Mouse (Mus musculus): Measurements from ENCODE around the gene Mark3.

The Mark3 gene

DNA sequence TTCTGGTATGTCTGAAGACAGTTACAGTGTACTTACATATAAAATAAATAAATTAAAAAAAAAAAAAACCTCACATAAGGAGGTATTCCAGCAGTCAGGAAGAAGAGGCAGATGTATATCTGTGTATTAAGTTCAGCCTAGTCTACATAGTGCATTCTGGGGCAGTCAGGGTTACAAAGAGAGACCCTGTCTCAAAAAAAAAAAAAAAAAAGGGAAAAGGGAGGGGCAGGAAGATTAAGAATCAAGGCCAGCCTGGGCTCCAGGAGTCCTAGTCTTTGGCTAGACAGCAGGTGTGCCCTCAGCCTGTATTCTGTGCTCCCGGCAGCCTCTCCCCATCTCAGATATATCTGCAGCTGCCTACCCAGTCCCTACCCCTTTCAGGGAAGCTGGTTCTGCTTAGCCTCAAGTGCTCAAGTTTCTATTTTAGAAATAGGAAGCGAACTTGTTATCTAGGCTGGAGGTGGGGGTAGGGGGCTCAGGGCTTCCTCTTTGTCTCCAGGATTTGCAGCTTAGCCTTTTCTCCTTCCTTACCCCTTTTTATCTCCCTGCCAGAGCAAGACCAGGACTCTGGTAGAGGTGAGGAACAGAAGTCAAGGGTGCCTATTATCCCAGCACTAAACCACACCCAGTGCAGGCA, 100.6 kb downstream of the Mark3 start:
- peak in 1 of 2 experiments; percentile 18 for DNase-seq (ENCODE audit: low spot score in 2 of 2)

DNA sequence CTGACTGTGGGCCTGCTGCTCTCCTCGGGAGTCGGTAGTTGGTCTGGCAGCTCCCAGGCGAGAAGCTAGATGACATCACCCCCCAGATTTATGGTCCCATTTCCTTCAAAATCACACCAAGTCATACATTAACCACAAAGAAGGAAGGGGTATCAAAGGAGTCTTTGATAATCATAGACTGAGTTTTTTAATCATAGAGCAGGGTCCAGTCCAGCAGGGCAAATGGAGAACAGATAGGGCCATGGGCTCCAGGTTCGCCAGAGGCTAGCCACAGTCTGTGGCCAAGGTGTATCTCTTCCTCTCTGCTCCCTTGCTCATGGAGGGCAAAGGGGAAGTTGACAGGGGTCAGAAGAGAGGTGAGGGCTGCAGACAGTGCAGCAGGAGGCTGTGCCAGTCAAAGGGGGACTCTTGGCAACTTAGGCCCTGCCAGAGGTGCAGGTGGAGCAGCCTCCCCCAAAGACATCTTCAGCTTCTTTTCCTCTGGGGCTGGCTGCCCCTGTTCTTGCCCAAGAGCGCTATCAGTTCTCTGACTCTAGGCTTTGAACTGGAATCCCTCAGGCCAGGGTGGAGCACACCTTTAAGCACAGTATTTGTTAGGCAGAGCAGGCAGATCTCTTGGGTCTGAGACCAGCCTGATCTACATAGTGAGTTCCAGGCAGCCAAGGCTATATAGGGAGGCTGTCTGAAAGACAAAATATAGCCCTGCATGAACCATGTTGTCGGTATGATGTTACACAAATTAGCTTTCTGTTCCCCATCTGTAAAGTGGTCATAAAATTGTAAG, 101.7 kb downstream of the Mark3 start:
- DNase-seq (ENCODE audit: low spot score in 2 of 2): no peak

DNA sequence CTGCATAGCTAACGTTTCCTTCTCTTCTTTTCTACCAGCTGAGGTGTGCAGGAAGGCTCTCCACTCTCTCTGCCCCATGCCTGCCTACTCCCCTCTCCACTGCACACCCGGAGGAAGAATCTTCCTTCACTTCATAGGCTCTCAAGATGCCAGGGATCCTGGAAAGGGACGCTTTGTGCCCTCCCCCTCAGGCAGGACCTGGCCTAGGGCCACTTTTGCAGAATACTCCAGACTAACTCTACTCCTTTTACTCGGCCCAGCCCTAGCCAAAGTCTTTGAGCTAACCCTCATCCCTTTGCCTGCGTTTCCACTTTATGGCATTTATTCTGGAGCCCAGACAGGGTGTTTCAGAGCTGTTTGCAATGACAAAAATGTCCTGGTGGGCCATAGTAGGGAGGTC, 103.1 kb downstream of the Mark3 start:
- DNase-seq (ENCODE audit: low spot score in 2 of 2): peak in 1 of 2 experiments; percentile 38

DNA sequence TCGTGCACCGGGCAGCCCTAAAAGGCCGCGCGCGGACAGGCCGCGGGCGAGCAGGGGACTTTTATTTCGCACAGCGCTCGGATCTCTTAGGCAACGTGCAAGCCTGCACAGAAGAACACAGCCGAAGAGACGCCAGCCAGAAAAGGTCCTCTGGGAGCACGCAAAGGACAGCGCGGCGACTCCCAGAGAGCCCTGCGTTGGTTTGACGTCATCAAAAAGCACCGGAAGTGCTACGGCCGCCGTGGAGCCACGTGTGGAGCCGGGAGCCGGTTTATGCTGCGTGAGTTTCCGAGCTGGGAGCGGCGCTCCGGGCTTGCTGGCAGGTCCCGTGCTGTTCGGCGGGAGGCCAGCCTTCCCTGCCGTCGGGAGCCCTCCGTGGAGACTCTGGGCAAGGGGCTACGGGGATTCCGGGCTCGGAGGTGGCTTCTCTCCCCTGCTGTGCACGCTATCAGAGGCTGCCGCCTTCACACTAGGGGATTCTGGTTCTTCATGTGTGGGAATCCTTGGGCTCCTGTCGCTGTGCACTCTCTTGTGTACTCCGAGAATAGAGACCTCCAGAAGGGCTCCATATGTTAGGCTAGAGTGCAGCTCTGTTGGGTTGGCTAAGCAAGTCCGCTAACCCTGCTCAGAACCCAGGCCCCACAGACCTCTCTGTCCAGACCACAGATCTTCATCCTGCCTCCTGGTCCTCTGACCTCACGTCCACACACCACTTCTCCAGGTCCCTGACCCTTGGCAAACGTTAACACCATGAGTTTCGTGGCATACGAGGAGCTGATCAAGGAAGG, 103.8 kb downstream of the Mark3 start, which contains the start of gene Trmt61a:
TSS of gene Trmt61a (plus strand) at position 224 of the 788 bp plus-strand sequence.
- peak; percentile 80 to 88 for DNase-seq (ENCODE audit: low spot score in 2 of 2)

DNA sequence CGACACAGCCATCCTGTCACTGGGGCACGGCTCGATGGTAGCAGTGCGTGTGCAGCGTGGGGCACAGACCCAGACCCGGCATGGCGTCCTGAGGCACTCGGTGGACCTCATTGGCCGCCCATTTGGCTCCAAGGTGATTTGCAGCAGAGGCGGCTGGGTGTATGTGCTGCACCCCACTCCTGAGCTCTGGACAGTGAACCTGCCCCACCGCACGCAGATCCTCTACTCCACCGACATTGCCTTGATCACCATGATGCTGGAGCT, 104.3 kb downstream of the Mark3 start:
- no peak for DNase-seq (ENCODE audit: low spot score in 2 of 2)

DNA sequence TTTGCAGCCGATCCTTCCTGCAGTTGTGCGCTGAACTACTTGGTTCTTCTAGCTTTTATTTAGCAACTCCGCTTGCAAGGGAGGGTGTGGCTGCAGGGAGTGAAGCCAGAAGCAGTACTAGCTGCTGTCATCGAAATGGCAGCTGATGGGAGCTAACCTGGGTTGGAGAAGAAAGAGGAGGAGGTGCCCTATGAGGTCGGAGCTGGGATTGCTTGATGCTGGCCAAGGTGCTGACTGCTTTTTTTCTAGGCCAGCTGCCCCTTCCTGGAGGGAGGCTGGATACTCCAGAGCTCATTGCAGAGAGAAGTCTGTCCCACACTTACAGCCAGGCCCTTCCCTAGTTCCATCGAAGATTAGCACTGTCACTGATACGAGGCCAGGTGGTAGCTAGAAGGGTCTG, 104.7 kb downstream of the Mark3 start:
- DNase-seq (ENCODE audit: low spot score in 2 of 2): no peak

DNA sequence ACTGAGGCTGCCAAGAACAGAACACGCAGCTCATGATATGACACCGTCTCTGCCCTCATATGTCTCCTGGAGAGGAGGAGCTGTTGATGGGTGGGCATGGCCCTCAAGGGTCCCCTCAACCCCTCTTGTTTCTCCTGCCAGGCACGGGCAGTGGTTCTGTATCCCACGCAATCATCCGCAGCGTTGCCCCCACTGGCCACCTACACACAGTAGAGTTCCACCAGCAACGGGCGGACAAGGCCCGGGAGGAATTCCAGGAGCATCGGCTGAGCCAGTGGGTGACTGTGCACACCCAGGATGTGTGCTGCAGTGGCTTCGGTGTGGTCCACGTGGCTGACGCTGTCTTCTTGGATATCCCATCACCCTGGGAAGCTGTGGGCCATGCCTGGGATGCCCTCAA, 106.3 kb downstream of the Mark3 start:
- no peak for DNase-seq (ENCODE audit: low spot score in 2 of 2)

DNA sequence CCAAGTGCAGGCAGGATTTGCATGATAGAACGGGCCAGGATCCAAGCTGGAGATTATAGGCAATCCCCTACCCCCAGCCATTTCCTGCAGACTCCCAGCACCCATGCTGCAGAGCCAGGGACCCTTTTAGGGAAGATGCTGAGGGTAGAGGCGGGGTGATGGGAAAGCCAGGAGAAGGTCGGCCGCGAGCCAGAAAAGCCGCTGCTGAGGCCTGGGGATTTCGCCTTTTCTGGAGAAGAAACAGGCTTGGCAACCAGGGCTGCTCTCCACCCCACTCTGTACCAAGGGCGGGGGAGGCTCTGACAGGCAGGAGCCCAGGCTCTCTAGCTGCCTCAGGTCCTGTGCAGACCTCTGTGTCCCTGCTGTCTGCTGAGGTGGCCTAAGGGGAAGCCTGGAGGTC, 107.0 kb downstream of the Mark3 start:
- no peak for DNase-seq (ENCODE audit: low spot score in 2 of 2)

DNA sequence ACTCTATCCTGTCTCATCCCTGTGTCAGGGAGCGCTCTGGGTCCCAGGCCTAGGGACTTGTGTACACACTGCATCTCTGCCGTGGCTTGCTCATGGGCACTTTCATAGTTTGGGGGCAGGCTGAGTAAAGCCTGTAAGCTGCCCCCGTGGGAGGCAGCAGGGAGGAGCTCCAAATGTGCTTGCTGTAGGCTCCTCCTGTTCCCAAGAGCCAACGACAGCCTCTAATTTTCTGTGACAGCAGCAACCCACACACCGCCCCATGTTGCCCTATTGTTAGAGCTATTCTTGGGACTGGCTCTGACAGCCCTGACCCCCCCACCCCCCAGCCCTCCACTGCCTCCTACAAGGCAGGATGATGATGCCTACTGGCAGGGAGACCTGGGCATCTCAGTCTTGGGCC, 107.7 kb downstream of the Mark3 start:
- DNase-seq (ENCODE audit: low spot score in 2 of 2): peak in 1 of 2 experiments; percentile 27

DNA sequence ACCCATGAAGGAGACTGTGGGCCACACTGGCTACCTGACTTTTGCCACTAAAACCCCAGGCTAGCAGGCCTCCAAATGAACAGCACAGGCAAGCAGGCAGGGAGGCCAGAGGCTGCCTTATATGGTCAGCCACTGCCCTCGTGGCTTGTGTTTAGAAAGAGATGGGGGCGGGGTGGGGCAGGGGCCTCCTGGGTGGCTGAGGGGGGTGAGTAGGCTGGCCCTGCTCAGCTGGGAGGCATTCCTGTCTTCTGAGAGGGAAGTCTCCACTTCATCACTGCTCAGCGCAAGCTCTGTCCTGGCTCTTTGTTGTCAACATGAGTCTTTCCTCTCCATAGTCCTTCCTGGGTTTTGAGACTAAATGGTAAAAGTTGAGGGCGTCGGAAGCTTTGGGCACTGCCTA, 108.5 kb downstream of the Mark3 start:
- no peak for DNase-seq (ENCODE audit: low spot score in 2 of 2)

DNA sequence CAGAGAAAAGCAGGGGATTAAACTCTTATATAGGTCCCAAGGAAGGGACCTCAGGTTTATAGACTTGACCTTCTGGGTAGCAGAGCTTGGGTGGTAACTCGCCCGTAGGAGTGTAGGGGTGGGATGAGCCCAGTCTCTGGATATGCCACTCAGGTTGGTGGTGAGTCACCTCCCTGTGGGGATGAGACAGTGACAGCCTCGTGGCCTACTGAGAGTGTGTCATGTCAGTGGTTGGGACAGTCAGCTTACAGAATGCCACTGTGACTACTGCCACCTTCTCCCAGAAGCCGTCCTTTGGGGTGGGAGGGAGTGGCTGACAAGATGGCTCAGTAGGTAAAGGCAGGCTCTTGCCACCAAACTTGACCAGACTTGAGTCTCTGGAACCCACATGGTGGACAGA, 112.1 kb downstream of the Mark3 start:
- DNase-seq (ENCODE audit: low spot score in 2 of 2): no peak

DNA sequence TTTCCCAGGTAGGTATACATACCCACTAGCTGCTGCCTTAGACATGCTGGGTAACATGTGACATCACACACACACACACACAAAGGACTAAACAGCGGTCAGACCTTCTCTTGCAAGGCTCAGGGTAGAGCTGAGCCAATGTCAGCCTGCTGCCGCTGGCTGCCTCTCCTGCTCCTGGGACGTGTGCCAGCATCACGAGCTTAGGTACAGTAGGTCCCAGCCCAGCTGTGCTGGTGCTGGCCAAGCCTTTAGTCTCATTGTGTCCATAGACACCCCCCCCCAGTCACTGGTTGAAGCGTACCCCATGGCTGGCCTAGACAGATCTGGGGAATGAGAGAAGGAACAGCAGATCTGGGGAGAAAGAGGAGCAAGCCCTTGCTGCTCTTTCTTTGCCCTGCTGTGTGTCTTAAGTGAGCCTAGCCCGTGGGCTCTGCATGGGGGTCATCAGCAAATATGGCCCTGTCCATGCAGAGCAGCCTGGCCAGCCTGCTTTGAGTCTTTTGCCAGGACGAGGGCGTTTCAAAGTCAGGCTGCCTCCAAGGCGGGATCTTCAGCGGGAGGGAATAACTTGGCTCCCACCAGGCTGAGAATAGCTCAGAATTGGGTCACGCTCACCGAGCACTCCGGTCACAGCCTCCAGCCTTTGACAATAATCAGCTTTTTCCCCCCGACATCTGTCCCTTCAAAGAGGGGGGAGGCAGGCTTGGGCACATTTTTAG, 113.2 kb downstream of the Mark3 start:
- DNase-seq (ENCODE audit: low spot score in 2 of 2): peak in 1 of 2 experiments; percentile 63

DNA sequence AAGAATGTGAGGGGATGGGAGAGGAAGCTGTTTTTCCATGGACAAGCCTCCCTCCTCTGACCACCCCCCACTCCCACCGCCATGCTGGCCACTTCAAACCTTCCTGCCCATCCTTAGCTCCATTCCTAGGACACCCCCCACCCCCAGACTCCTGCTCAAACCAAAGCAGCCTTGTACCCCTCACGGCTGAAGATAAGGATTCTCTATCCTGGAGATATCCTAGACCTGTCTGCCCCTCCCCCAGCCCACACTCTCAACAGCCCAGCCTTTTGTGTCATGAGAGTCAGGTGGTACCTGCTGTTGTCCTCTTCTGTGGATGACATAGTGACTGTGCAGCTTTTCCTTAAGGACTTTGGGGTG, 113.7 kb downstream of the Mark3 start:
- no peak for DNase-seq (ENCODE audit: low spot score in 2 of 2)

DNA sequence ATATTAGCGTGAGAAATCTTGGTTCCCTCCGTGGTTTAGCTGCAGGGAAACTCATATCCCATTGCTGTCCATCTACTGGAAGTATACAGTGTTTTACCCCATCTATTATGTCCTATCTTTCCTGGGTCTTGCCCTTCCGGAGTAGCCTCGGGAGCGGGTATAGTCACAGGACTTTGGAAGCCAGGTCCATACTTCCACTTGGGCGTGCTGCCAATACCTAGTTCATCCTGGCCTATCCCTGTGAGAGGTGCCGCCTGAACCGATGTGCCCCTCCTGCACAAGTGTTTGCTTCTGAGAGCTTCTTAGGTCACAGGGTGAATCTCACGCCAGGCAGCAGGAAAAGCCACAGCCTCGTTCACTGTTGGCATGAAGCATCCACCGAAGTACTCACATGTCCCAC, 115.1 kb downstream of the Mark3 start:
- DNase-seq (ENCODE audit: low spot score in 2 of 2): no peak

DNA sequence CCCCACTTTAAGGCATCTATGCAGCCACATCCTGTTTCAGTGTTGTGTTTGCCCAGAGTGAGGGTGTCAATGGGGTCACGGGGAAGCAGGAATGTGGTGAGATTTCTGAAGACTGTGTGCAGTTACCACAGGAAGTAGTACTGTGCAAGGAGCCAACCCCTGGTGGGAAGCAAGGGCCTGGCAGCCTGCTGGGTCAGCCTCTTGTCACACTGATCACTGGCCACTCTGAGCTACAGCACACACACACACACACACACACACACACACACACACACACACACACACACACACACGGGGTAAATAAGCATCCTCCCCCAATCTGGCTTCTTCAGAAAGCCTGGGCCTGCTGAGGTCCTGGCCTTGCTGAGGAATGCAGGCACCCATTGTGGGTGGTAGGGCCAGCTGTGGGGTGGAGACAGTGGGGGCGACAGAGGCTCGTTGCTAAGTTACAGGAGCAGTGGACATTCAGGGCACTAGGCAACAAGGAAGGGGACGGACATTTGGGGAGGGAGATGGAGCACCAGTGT, 117.1 kb downstream of the Mark3 start:
- peak in 1 of 2 experiments; percentile 79 for DNase-seq (ENCODE audit: low spot score in 2 of 2)

DNA sequence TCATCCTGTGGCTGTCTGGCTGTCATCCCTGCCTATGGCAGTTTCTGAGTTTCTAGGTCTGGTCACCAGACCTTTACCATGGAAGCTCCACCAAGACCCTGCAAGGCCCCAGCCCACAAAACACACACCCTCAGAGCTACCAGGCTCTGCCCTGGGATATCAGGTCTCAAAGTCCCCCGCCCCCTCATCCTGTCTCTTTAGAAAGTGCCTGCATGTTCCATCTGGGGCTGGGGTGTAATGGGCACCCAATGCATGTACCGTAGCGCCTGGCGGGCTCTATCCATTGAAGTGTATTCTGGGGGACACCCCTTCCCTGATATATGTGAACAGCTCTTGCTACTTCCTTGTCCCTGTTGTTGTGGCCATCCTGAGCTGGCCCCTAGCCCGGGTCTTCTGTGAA, 118.6 kb downstream of the Mark3 start:
- DNase-seq (ENCODE audit: low spot score in 2 of 2): no peak

DNA sequence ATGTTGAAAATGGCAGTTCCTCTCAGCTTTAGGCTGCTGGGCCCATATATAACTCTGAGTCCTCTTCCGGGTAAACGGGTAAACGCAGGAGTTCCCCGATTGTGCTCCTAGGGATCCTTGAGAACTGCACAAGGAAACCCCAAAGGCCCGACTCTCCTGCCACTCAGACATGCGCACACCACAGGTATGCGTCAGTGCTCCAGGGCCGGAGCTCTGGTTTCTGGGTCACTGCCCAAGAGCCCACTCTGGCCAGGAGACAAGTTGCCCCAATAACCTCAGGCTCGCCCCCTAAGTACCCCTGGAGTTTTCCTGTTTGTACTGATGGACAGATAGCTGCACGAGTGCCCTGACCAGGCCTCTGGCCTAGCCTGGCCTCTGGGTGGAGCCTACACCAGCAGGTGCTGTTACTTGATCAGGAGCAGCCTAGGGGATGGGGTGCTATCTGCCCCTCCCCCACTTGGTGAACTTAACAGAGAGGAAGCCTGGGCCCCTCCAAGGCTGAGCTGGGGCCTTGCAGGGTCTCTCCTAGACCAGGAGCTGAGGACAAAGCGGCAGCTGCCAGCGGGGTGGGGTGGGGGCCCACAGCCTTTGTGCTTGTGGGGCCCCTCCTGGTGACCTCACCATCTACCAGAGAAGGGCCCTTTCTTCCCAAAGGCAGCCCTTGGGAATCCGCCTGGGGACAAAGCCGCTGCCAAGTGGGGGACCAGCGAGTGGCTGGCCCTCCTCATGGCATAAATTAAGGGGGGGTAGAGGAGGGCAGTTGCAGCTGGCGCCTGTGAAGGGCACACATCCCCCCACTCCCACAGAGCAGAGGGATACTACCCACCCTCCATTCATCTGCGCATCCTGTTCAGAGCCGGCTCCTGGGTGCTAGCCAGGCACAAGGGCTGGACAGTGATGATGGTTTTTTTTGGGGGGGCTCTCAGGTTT, 119.3 kb downstream of the Mark3 start:
- peak; percentile 80 to 88 for DNase-seq (ENCODE audit: low spot score in 2 of 2)

DNA sequence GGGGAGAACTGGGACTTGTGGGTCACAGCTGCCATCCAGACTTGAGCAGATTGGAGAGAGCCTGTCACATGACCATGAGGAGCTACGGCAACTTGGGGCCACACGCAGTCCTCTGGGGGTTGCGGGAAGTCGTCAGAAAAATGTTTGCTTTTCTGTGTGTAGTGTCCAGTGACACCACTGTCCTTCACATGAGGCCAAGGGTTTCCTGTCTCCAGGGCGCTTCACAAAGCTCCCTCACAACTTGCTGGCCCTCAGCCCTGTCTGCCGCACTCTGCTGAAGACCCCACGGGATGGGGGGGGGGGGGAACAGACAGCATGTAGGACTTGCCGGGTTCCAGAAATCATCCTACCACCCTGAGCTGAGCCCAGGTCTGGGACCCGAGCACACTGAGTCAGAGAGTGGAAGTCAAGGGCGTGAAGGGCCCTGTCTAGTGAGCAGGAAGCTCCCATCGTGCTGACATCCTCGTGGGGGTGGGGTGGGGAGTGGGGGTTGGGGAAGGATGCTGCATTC, 120.0 kb downstream of the Mark3 start:
- DNase-seq (ENCODE audit: low spot score in 2 of 2): no peak

DNA sequence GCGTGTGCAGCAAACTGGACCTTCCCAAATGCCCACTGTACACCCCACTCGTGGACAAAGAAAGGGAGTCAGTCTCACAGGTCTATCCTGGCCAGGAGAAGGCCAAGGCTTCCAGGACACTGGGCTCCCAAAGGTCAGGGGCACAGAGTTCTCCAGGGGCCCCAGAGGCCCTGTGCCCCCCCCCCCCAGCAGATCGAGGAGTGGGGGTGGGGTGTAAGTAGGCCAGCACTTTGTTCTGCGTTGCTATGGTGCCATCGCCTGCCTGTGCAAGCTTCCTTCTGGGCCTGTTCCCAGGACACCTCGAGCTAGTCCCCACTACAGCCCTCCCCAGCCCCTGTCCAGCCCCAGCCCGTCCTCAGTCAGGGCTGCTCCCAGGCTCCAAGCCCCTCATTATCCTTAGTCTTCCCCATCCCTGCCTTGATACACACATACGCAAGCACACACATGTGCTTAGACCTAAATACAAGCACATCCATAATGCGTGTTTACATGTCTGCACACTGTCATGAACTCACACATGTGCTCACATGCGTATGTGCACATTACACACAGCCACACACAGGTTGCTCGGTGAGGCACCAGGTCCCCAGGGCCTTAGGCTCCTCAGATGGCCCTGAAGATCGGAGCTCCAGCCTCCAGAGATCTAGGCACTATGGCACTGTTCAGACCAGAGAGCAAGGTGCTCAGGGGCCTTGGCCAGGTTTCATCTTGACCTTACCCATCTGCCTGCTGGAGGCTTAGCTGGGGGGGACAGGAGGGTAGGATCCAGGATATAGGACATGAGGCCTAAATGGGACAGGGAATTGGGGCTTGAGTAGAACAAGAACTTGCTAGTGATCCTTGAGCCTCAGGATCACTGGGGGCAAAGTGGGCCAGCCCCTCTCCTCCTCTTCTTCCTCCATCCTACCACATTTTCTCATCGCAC, 120.8 kb downstream of the Mark3 start:
- no peak for DNase-seq (ENCODE audit: low spot score in 2 of 2)

DNA sequence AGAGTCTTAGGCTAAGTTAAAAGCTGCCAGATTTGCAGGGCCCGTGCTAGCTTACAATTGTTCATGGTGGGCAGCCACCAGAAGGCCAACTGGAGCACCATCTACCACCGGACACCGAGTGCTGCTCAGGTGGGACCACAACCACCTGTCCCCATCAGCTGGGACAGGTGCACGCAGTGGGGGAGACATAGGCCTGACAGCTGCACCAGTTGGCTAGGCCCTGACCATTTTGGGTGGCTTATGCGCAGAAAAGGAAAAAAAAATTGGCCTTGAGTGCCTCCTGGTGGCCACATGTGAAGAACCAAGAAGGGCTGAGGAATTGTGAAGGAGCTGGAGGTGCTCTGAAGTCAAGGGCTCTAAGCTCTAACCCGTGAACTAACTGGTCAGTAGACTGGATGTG, 121.9 kb downstream of the Mark3 start:
- DNase-seq (ENCODE audit: low spot score in 2 of 2): peak in 1 of 2 experiments; percentile 76

Data from frontal cortex, postnatal 10 days (tissue).